Mouse (Mus musculus): ENCODE measurements at regions not wholly inside any gene's neighbourhood (a gene's known extent, or its start where the extent isn't known, plus 50 kb on each side); places are given as distances from the start of the nearest gene placed in this dataset.

DNA sequence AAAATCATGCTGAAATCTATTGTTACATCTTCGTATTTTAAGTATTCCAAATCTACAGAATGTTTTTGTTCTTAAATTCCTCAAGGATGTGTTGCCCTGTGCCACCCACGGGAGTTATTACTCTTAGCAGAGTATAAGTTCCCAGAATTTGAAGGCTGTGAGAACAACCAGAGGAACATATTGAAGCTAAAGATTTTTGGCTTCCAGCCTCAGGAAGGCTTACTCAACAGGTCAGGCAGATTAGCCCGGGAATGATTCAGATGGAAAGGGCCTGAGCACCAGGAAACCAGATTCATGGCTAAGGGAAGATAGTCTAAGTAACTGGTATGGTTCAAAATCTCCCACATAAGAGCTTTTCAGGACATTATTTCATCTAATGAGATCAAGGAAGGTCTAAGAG is 145.4 kb downstream of the Gm9733 start:
- intact Hi-C loops (cut with DNase I), result no loop called here
- no peak for DNase-seq

DNA sequence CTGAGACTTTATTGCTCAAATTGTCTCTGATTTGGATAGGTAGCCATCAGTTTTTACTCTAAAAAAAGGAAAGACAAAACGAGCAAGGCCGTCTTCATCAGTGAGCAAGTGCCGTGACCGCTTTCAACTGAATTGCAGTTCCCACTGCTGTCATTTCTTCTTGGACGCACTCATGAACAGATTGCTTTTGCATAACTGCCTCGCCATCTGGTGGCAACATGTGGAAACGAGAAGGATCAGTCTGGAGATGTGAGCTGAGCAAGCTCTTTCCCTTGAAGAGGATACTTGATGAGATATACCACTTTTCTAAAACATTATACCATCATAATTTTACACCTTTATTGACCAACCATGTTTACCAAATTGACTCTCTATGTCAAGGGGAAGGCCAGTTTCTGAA is 137.7 kb downstream of the Gm9733 start:
- intact Hi-C loops (cut with DNase I), result loop anchor here (2.0 to 5.0 kb wide), 2 partner anchors 324 to 517 kb away; no protein-coding TSS in a partner anchor
- DNase-seq, result peak; percentile 58 to 77

DNA sequence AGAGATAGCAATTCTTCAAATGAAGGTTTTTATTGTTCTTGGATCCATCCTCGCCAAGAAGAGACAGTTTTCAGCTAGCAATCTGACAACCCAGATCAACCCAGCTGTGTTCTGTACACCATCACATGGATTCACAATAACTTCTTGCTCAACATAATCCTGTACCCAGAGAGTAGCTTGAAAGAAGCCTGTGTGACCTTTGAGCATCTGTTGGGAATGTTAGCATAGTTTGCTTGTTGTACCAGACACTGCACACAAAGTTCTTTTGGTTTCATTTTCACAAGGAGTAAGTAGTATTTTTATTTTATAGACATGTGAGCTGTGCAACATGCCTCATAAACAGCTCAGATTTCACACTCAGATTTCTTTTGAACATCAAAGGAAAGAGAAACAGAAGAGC is 136.0 kb downstream of the Gm9733 start:
- no peak for DNase-seq
- intact Hi-C loops (cut with DNase I), result no loop called here

DNA sequence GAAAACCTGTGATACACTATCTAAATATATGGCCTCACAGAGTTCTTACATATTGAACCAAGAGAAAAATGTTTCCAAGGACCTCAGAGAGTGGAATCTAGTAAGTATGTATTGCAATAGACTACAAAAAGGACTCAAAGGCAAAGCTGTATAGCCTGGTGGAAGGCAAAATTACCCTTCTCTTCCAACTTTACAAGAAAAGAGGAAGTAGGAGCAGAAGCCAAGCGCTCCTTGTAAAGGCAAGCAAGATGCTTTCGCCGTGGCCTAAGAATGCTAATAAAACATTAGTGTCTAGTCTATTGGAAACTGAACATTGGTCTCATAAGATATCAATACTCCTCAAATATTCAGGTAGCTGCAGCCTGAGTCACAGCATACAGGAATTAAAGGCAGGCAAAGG is 134.0 kb downstream of the Gm9733 start:
- intact Hi-C loops (cut with DNase I), result no loop called here

DNA sequence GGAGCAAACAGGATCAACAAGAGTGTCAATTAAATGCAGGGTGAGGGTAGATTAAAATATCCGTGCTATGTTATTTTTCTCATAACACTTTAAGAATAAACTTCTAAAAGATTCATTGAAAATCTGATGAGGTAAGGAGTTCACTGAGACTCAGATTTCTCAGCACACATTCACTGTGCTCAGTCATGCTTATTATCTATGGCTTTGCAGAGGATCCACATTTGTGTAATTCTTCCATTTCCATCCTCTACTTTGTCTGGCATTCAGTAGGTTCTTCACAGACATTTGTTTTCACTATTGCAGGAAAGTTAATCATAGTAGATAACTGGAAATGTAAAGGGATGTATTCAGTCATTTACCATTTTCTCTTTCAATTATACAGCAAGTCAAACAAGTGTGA is 131.8 kb downstream of the Gm9733 start:
- intact Hi-C loops (cut with DNase I), result no loop called here
- no peak for DNase-seq

More for the DNA sequence above, 134.0 kb downstream of the Gm9733 start:
- no peak for DNase-seq

DNA sequence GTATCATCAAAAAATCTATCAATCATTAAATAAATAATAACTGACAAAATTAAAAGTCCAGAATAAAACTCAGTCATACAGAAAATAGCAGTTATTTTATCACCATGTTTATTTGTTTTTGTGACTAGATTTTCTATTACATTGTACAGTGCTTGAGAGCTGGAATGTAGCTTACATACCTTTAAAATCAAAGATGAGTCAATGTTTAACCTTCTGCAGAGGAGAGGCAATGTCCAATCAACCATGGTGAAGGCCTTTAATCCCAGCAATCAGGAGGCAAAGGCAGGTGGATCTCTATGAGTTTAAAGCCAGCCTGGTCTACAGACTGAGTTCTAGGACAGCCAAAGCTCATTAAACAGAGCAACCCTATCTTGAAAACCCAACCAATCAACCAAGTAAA is 131.1 kb downstream of the Gm9733 start:
- DNase-seq, result no peak
- intact Hi-C loops (cut with DNase I), result no loop called here

DNA sequence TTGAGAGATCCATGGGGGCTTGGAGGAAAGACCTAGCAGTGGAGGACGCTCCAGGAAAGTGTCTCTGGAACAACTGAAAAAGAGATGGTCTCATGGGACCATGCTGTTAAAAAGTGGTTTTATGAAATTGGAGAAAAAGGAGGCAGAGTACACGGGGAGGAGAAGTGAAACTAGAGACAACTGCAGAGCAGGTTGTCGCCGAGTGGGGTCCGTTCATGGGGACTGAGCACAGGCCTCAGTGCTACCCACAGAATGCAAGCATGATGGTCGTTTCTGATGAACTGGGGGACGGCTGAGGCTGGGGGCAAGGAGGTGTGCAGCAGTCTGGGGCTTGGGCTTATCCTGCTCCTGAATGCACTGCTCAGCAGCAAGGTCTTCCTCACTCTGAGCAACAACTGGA is 129.3 kb downstream of the Gm9733 start:
- no peak for DNase-seq
- intact Hi-C loops (cut with DNase I), result no loop called here

DNA sequence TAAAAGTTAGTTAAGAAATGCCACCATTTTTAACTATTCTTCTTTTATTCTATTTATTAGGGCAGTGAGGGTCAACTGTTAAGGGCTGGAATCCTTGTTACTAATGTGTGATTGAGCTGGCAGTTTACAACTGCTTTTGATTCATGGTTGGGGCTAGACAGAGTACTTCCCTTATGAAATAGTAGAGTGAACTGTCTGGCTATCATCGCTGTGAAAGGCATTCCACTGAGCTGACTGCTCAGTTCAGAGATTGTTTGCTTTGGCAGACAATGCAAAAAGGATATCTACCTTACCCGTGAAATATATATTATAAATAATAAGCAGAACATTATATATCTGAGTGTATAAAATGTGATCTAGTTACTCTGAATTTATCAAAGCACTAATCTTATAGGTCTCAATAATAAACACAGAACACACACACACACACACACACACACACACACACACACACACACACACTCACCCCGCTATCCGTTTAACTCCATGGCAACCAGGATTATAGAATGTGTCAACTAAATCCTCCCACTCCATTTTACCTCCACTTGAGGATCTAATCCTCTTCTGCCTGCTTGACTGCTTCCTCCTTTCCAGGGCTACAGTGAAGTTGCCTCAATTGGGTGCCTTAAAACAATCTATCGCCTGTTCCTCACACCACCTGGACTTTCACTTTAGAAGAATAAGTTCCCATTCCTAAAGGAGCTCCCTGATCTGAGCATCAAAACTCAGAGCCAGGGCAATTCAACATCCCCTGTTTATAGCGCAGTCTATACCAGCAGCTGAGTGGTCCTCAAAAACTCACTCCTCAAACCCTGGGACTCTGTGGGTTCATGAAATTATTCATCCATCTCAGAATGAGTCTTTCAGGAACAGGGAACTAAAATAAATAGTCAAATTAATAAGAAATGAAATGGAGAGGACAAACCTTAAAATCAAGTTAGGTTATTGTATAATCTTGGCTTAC is 126.6 kb downstream of the Gm9733 start:
- DNase-seq, result no peak
- intact Hi-C loops (cut with DNase I), result no loop called here

DNA sequence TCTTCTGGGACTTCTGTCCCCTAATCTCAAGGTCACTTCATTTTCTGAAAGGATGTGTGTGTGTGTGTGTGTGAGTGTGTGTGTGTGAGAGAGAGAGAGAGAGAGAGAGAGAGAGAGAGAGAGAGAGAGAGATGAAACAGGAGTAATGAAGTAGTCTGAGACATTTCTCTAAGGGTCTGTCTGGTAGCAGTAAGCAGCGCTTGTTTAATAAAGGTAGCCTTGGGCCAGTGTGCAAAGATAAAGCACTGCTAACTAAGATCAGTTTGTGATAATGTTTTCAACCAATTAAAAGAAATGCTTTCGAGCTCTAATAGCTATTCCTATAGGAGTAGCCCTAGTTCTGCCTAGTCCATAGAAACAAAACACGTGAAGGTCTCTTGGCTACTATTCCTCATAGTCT is 119.7 kb downstream of the Gm9733 start:
- intact Hi-C loops (cut with DNase I), result no loop called here
- no peak for DNase-seq

DNA sequence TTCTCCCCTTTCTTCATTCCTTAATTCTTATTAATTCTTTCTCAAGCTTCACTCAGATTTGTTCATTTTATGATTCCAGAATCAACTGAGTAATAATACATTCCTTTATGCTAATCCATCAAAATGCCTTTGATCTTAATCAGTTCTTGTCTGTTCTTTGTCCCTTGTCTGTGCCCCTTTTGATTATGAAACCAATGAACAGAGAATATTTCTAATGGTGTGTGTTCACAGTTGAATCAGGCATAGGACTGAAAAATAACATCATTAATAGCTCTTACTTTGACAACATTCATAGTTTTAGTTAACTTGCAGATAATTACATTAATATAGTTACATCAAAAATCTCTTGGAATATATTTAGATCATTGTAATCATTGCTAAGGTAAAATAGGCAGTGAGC is 114.5 kb downstream of the Gm9733 start:
- no peak for DNase-seq
- intact Hi-C loops (cut with DNase I), result no loop called here

DNA sequence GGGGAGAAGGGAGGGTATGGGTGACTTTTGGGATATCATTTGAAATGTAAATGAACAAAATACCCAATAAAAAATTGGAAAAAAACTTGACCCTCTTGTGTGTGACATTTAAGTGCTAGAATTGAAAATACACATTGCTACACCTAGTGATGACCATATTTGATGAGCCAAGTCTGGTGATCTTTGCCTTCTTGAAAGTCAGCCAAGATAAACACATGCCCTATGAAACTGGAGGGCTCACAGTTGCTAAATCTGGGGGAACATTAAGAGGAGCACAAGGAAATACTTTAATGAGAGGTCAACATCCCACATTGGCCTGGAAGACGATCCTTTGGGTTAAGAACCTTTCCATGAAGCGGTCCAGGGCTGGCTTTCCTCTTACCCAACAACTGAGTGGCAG is 112.8 kb downstream of the Gm9733 start:
- intact Hi-C loops (cut with DNase I), result no loop called here
- DNase-seq, result no peak

DNA sequence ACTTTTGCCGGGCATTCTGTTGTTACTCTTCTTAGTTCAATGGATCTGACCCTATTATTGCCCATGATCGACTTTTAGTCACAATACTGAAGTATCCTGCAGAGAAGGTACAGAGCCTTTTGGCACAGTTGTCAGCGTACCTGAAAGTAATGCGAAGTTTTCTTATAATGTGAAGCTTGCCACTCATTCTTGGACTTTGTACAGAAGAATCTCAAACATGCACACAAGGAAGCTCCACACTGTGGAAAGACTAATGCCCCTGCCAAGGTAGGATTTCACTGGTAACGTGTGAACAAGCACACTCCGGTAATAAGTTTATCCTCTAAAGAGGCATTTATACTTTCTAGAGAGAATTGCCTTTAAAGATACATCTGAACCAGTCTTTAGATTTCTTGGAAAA is 108.8 kb downstream of the Gm9733 start:
- DNase-seq, result no peak
- intact Hi-C loops (cut with DNase I), result no loop called here

DNA sequence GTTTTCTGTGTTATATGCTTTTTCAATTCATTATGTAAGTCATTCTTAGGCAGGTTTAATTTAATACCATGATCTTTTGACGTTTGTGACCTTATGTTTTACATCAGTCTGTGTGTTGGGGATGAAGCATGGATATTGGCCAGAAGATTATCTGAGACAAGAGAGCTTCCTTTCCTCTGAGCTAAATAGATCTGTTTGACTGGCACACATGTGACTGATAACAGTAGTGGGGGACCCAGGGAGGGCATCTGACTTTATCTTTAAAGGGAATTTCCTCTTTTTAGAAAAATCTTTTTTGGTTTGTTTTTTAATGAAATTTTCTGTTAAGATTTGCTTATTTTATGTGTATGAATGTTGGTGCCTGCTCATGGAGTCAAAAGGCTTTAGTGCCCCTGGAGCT is 107.7 kb downstream of the Gm9733 start:
- DNase-seq, result no peak
- intact Hi-C loops (cut with DNase I), result no loop called here

DNA sequence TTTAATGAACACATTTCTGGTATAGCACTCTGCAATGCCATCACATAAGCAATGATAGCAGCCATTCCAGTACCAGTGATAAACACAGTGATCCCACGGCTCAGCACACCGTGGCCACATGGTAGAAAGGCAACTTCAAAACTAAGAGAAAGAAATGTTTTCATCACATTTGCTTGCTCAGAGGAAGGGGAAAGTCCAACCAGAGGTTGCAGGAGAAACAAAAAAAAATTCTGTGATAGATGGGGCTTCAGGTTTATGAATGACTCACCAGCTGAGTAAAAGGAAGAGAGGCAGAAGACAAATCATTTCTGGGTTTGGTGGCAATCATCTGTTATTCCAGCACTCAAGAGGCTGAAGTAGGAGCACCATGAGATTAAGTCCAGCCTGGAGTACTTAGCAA is 103.5 kb downstream of the Gm9733 start:
- intact Hi-C loops (cut with DNase I), result no loop called here
- DNase-seq, result no peak

DNA sequence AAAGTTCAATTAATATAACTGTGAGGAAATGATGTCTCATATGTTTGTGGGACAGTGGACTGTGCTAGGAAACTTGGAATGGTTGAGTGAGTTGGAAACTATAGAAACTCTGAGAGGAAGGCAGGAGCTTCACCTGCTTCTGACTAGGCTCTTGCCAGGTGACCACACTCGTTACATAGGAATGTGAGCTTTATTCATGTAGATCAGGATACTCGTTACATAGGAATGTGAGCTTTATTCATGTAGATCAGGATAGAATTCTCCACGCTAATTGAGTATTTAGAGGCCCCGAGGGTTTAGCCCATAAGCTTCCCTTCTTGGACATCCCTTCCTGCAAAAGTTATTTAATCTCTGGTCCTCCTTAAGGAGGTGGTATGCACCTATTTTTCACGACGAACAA is 101.9 kb downstream of the Gm9733 start:
- no peak for DNase-seq
- intact Hi-C loops (cut with DNase I), result no loop called here

DNA sequence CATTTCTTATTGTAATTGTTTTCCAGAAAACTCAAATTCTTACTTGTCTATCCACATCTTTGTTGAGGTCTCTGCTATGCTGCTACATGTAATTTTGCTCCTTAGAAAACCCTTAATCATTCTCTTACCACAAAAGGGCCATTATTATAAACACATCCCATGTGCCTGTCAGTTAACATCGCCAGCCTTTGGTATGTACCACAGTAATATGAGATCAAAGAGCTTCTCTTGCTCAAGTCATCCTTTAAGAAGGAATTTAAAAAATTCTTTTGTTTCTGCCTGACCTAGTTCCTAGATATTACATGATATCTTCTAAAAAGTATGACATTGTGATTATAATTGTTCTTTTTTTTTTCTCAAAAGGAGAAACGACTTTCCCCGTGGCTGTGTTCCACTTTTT is 100.7 kb downstream of the Gm9733 start:
- no peak for DNase-seq
- intact Hi-C loops (cut with DNase I), result no loop called here

DNA sequence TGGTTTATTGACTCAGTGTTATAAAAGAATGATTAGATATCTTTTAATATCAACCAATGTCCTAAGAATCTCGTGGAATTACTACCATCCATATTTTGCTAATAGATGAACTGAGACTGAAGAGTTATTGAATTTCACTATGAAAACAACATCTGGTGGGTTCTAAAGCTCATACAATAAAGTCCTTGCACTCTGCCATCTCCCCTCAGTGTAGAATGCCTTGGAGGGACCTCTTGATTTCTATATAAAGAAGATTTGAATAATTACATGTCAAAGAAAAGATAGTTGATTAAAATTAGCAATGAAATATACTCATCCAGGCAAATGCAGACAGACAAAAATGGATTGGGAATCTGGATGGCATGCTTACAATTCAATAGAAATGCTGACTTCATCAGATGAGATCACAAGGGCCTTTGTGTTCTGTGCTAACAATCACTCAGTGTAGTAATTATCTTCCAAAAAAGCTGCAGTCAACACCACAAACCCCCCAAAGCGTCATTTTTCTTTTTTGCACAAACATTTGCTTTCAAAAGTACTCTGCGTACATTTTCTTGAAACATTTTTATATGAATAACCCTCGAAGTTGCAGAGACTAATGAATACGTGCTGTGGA is 94.2 kb downstream of the Gm9733 start:
- DNase-seq, result no peak
- intact Hi-C loops (cut with DNase I), result no loop called here

DNA sequence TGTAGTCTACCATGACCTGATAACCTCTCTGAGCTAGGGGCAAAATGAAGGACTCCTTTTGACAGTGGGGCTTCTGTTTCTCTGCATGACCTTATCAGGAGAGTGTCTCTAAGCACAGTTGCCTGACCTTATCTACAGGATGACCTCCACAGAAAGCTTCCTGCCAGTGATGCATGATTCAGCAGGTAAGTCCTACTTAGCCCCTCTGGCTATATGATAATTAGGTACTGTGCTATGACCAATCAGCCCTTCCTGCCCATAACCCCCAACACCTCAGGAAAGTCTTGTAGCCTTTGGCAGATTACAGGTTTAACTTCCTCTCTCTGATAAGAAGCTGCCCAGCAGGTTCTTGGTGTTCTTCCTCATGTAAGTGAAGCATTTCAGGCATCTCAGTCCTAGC is 89.7 kb downstream of the Gm9733 start:
- DNase-seq, result no peak
- intact Hi-C loops (cut with DNase I), result loop anchor here (5.0 kb wide), 1 partner anchor 560 kb away; no protein-coding TSS in a partner anchor

DNA sequence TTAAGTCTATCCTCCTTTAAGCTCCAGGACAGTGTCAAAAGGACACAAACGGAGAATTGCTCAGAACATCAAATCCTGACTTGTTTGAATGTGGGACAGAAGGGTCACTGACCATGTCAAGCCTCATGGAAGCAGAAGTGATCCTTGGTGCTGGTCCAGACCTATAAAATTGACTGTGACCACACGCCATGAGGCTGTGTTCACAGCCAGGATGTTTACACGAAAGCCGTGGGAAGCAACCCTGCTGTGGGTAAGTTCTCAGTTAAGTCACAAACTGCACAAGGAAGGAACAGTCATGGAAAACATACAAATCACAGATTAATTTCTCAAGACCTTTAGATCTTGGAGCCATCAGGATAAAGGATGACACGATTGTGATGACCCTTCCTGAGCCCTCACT is 88.5 kb downstream of the Gm9733 start:
- intact Hi-C loops (cut with DNase I), result loop anchor here (5.0 kb wide), 1 partner anchor 561 kb away; no protein-coding TSS in a partner anchor
- no peak for DNase-seq

DNA sequence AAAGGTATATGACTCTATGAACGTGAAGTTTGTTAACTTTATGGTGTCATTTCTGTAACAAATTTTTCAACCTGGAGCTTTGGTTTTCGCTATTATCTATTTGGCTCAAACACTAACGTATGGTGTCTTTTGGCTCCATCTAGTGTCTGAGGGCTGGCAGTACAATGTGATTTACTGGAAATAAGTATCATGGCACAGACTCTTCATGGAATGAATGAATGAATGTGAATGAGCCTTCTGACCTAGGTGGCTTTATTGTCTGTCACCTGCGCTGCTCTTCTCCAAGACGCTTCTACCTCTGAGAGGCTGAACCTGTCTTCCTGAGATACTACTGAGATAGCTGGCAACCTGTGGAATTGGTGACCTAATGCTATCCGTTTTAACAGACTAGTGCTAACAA is 87.1 kb downstream of the Gm9733 start:
- peak in 1 of 2 experiments; percentile 9 for DNase-seq
- intact Hi-C loops (cut with DNase I), result loop anchor here (5.0 kb wide), 2 partner anchors 373 to 563 kb away; no protein-coding TSS in a partner anchor
